Mouse (Mus musculus) intestine, postnatal 0 days (tissue): Measurements from ENCODE around the gene Csnk1g2. TPM values are rescaled to one million over a fixed set of nuclear protein-coding genes. Genes with fewer than 3 reads are reported as not detected.

Source experiments
- ATAC-seq: fragments of 200-750 bp; cut with Nextera tagmentation; 2 replicates; pipeline ENCODE4 v1.8.0; 2017; ENCODE audit warnings: mild to moderate bottlenecking, moderate TSS enrichment, moderate library complexity
- H3K27ac ChIP-seq: fragments of 300-500 bp; sonication (generic); 2 replicates; pipeline ENCODE4 v1.5.1; 2014; ENCODE audit warnings: mild to moderate bottlenecking, low read depth, low read length, moderate library complexity
- H3K27me3 ChIP-seq: fragments of 300-500 bp; sonication (generic); replicated peaks from 2 replicates; pipeline ENCODE4 v1.6.1; 2014; ENCODE audit warnings: low read length, mixed read lengths; ENCODE audit not compliant: control insufficient read depth, insufficient read depth
- H3K36me3 ChIP-seq: fragments of 300-500 bp; sonication (generic); 2 replicates; pipeline ENCODE4 v1.6.1; 2014; ENCODE audit warnings: mild to moderate bottlenecking, moderate library complexity; ENCODE audit not compliant: control insufficient read depth, insufficient read depth
- H3K4me1 ChIP-seq: fragments of 300-500 bp; sonication (generic); replicated peaks from 2 replicates; pipeline ENCODE4 v1.6.1; 2014; ENCODE audit warnings: antibody characterized with exemption, low read length, mixed read lengths; ENCODE audit not compliant: control insufficient read depth, insufficient read depth
- H3K4me2 ChIP-seq: fragments of 300-500 bp; sonication (generic); replicated peaks from 2 replicates; pipeline ENCODE4 v1.6.1; 2014; ENCODE audit warnings: low read depth, mild to moderate bottlenecking, moderate library complexity
- H3K4me3 ChIP-seq: fragments of 300-500 bp; sonication (generic); 2 replicates; pipeline ENCODE4 v1.5.1; 2014; ENCODE audit warnings: low read depth, low read length
- H3K9ac ChIP-seq: fragments of 300-500 bp; sonication (generic); 2 replicates; pipeline ENCODE4 v1.6.1; 2014; ENCODE audit warnings: mild to moderate bottlenecking, low read depth, low read length
- H3K9me3 ChIP-seq: fragments of 300-500 bp; sonication (generic); 2 replicates; pipeline ENCODE4 v1.6.1; 2016; ENCODE audit warnings: mixed run types; ENCODE audit not compliant: control insufficient read depth
- CTCF ChIP-seq: sonication (generic); IDR thresholded peaks from 2 replicates; pipeline ENCODE4 v1.5.1; 2016; ENCODE audit warnings: low read depth, mild to moderate bottlenecking, control low read depth, antibody characterized with exemption, moderate library complexity
- WGBS: fragments of 180-500 bp; shearing (Covaris S2); extraction: QIAGEN DNeasy Blood & Tissue Kit; methylation state at CpG from one replicate; pipeline ENCODE4 v1.1.7; 2014; 5-methylcytosine and 5-hydroxymethylcytosine counted together
- microRNA-seq: library from miRNA; unstranded; fragments of <30 nt; microRNA quantifications from one replicate; pipeline ENCODE4, GENCODE M21; 2016
- polyA plus RNA-seq: library from polyadenylated mRNA; unstranded; fragments of >200 nt; fragmentation: Nextera tagmentation; extraction: Ambion mirVana; gene quantifications from 2 replicates; pipeline ENCODE4 v1.2.1, GENCODE M21; 2015

Csnk1g2 gene
- polyA plus RNA-seq, 1 experiment from 2014 or later = 97.5 TPM

GRCm38 (mm10) chr10:80680260-80680696, 57.6 kb downstream of the Csnk1g2 start:
- Histone ChIP-seq H3K9me3 (no peaks in the 10 kb centered on the region), H3K4me2 (no peak overlapping the region), H3K36me3 (peaks cover 3% of the 10 kb centered on the region; the same call in 1 of the 2 replicates), H3K27me3 (no peaks in the 10 kb centered on the region), H3K4me3 (no peak overlapping the region), H3K4me1 (peaks cover 10% of the 10 kb centered on the region), H3K27ac (no peak overlapping the region; the same call in 1 of the 2 replicates), H3K9ac (no peak overlapping the region)
- 77% methylated on average over 2 of the region's 2 CpGs for WGBS
- ATAC-seq = no peak
- TF ChIP-seq CTCF = no peak

DNA sequence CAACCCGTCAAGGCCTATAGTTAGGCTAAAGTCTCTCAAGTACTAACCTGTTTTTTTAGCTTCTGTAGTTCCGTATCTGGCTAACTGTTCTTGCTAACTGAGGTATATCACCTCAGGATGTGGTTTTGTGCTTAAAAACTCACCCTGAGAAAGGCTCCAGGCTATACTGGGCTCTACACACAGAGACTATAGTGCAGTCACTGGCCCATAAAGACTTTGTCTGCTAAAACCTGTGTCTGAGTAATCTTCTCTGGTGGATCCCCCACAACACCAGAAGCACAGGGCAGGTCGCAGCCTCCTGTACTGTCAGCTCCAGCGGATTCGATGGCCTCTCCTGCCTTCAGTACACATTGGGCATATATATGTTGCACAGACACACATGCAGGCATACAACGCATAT, 59.4 kb downstream of the Csnk1g2 start:
- Histone ChIP-seq H3K4me3 (no peak overlapping the region), H3K9ac (no peak overlapping the region), H3K36me3 (peaks cover 19% of the 10 kb centered on the region; the same call in 1 of the 2 replicates), H3K4me2 (no peak overlapping the region), H3K27me3 (no peaks in the 10 kb centered on the region), H3K27ac (no peak overlapping the region), H3K9me3 (no peaks in the 10 kb centered on the region), H3K4me1 (peaks cover 10% of the 10 kb centered on the region)
- ATAC-seq = no peak
- WGBS = 94% methylated on average over 6 of the region's 6 CpGs
- TF ChIP-seq CTCF = no peak

DNA sequence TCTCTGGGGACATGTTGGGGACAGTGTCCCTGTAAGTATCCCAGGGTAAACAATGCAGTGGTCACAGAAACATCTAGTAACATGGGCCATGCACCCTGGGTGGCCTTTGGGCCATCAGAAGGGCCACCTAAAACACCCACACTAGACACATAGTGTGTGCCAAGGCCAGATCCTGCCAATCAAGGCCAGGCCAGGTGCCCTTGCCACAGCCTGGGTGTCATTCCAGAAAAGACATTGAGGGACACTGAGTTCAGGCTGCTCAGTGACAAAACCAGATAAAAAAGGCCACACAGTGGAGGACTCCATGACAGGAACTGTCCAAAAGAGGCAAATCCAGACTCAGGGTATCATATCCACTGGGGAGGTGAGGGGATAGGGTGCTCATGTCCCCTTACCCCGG, 61.0 kb downstream of the Csnk1g2 start:
- no peaks in the 10 kb centered on the region for H3K27me3 ChIP-seq
- no peak overlapping the region for H3K4me2 ChIP-seq
- TF ChIP-seq CTCF = no peak
- H3K4me1 ChIP-seq = peaks cover 5% of the 10 kb centered on the region; the same call in 1 of the 2 replicates
- 95% methylated on average over 1 of the region's 1 CpGs for WGBS
- no peak overlapping the region for H3K9ac ChIP-seq
- H3K9me3 ChIP-seq = no peaks in the 10 kb centered on the region
- H3K36me3 ChIP-seq = peaks cover 23% of the 10 kb centered on the region; the same call in 1 of the 2 replicates
- H3K4me3 ChIP-seq = no peak overlapping the region
- ATAC-seq = no peak
- H3K27ac ChIP-seq = no peak overlapping the region

GRCm38 (mm10) chr10:80684214-80684613, 61.6 kb downstream of the Csnk1g2 start:
- Histone ChIP-seq H3K4me2 (no peak overlapping the region), H3K27me3 (no peaks in the 10 kb centered on the region), H3K4me3 (no peak overlapping the region), H3K9ac (no peak overlapping the region), H3K9me3 (no peaks in the 10 kb centered on the region), H3K36me3 (peaks cover 25% of the 10 kb centered on the region; the same call in 1 of the 2 replicates), H3K4me1 (no peaks in the 10 kb centered on the region), H3K27ac (no peak overlapping the region)
- ATAC-seq = peak; percentile 55; the same call in 1 of the 2 replicates
- 61% methylated on average over 6 of the region's 6 CpGs for WGBS
- TF ChIP-seq CTCF = peak; percentile 95

- no peak for TF ChIP-seq CTCF
- Histone ChIP-seq H3K27me3 (no peaks in the 10 kb centered on the region), H3K36me3 (peaks cover 33% of the 10 kb centered on the region), H3K4me3 (no peak overlapping the region), H3K27ac (no peak overlapping the region; the same call in 1 of the 2 replicates), H3K4me2 (no peak overlapping the region), H3K9ac (no peak overlapping the region), H3K9me3 (no peaks in the 10 kb centered on the region), H3K4me1 (no peaks in the 10 kb centered on the region)
- ATAC-seq = no peak
- 67% methylated on average over 4 of the region's 4 CpGs for WGBS
Measured at GRCm38 (mm10) chr10:80684984-80685383, 62.3 kb downstream of the Csnk1g2 start.

DNA sequence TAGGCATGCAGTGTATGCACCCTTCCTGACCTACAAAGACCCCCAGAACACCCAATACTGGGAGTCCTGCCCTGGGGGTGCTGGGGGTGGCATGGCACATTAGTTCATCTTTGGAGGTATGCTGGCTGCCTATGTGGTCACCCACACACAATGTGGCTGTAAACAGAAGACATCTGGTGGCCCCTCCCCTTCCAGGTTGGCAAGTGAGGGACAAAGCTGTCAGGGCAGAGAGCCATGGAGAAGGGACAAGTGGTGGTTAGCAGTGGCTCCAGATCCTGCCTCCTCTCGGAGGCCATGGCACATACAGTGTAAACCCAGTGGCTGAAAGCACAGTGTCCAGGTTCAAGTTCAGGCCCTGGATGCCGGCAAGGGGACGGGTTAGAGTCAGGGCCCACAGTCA, 64.0 kb downstream of the Csnk1g2 start:
- H3K9ac ChIP-seq = no peak overlapping the region
- no peaks in the 10 kb centered on the region for H3K27me3 ChIP-seq
- ATAC-seq = no peak
- H3K4me2 ChIP-seq = no peak overlapping the region
- H3K4me1 ChIP-seq = no peaks in the 10 kb centered on the region
- H3K9me3 ChIP-seq = no peaks in the 10 kb centered on the region
- no peak overlapping the region for H3K27ac ChIP-seq
- H3K36me3 ChIP-seq = peaks cover 46% of the 10 kb centered on the region
- TF ChIP-seq CTCF = no peak
- 97% methylated on average over 3 of the region's 3 CpGs for WGBS
- no peak overlapping the region for H3K4me3 ChIP-seq

- Histone ChIP-seq H3K4me2 (no peak overlapping the region), H3K36me3 (peaks cover 46% of the 10 kb centered on the region), H3K9me3 (no peaks in the 10 kb centered on the region), H3K4me1 (no peaks in the 10 kb centered on the region), H3K9ac (no peak overlapping the region), H3K4me3 (no peak overlapping the region), H3K27ac (no peak overlapping the region), H3K27me3 (no peaks in the 10 kb centered on the region)
- WGBS = 32% methylated on average over 5 of the region's 5 CpGs
- no peak for ATAC-seq
- peak; percentile 86 for TF ChIP-seq CTCF
Measured at GRCm38 (mm10) chr10:80687850-80688249, 65.2 kb downstream of the Csnk1g2 start.

Small RNAs within 50 kb of the gene (microRNA-seq; reads per million reads assigned to microRNA genes)
- not detected for gene Mir6912

Other genes starting within 250 kb of the Csnk1g2 start
- gene Mex3d, start 235.2 kb upstream of the Csnk1g2 start, polyA plus RNA-seq = 3.2 and 4.2 TPM in 2 replicates
- 48.0 and 51.0 TPM in 2 replicates for gene Mbd3, start 223.3 kb upstream of the Csnk1g2 start, polyA plus RNA-seq
- gene Uqcr11, start 216.0 kb upstream of the Csnk1g2 start, polyA plus RNA-seq = 1,032 and 1,082 TPM in 2 replicates
- gene Tcf3, start 189.2 kb upstream of the Csnk1g2 start, polyA plus RNA-seq = 34.1 and 34.5 TPM in 2 replicates
- gene Onecut3, start 128.0 kb upstream of the Csnk1g2 start, polyA plus RNA-seq = 0.05 and 0.09 TPM in 2 replicates
- gene Atp8b3, start 83.7 kb upstream of the Csnk1g2 start, polyA plus RNA-seq = 0.03 TPM in 2 replicates
- gene Rexo1, start 61.3 kb upstream of the Csnk1g2 start, polyA plus RNA-seq = 9.1 and 10.1 TPM in 2 replicates
- gene Klf16, start 45.5 kb upstream of the Csnk1g2 start, polyA plus RNA-seq = 4.8 and 5.3 TPM in 2 replicates
- gene Abhd17a, start 32.5 kb upstream of the Csnk1g2 start, polyA plus RNA-seq = 116 and 117 TPM in 2 replicates
- 86.5 and 88.5 TPM in 2 replicates for gene Scamp4, start 20.0 kb upstream of the Csnk1g2 start, polyA plus RNA-seq
- gene Adat3, start 20.0 kb upstream of the Csnk1g2 start, polyA plus RNA-seq = 5.4 and 6.6 TPM in 2 replicates
- 2.3 and 2.6 TPM in 2 replicates for gene Gm49322, start 16.8 kb upstream of the Csnk1g2 start, polyA plus RNA-seq
- 21.5 and 23.5 TPM in 2 replicates for gene Btbd2, start 34.2 kb downstream of the Csnk1g2 start, polyA plus RNA-seq
- 38.4 and 38.6 TPM in 2 replicates for gene Mknk2, start 55.3 kb downstream of the Csnk1g2 start, polyA plus RNA-seq
- 14.4 and 15.4 TPM in 2 replicates for gene Mob3a, start 79.1 kb downstream of the Csnk1g2 start, polyA plus RNA-seq
- gene Izumo4, start 79.3 kb downstream of the Csnk1g2 start, polyA plus RNA-seq = 12.2 and 14.4 TPM in 2 replicates
- gene Ap3d1, start 119.4 kb downstream of the Csnk1g2 start, polyA plus RNA-seq = 41.3 and 49.5 TPM in 2 replicates
- 6.2 and 7.6 TPM in 2 replicates for gene Dot1l, start 132.4 kb downstream of the Csnk1g2 start, polyA plus RNA-seq
- gene Sf3a2, start 175.4 kb downstream of the Csnk1g2 start, polyA plus RNA-seq = 35.5 and 39.0 TPM in 2 replicates
- 60.9 and 61.8 TPM in 2 replicates for gene Plekhj1, start 175.8 kb downstream of the Csnk1g2 start, polyA plus RNA-seq
- gene Amh, start 182.4 kb downstream of the Csnk1g2 start, polyA plus RNA-seq = not detected in 2 replicates
- gene Jsrp1, start 190.7 kb downstream of the Csnk1g2 start, polyA plus RNA-seq = 0.35 and 0.42 TPM in 2 replicates
- gene Oaz1, start 203.8 kb downstream of the Csnk1g2 start, polyA plus RNA-seq = 1,008 and 1,019 TPM in 2 replicates
- 0.04 TPM in 1 of 2 replicates, not detected in the other for gene Lingo3, start 221.2 kb downstream of the Csnk1g2 start, polyA plus RNA-seq
- gene Lsm7, start 232.4 kb downstream of the Csnk1g2 start, polyA plus RNA-seq = 129 and 130 TPM in 2 replicates
- gene Sppl2b, start 232.4 kb downstream of the Csnk1g2 start, polyA plus RNA-seq = 12.9 and 13.4 TPM in 2 replicates
- gene Tmprss9, start 249.0 kb downstream of the Csnk1g2 start, polyA plus RNA-seq = not detected in 2 replicates